Mouse (Mus musculus): Measurements from ENCODE around the gene Itprid2.

Gene Itprid2

DNA sequence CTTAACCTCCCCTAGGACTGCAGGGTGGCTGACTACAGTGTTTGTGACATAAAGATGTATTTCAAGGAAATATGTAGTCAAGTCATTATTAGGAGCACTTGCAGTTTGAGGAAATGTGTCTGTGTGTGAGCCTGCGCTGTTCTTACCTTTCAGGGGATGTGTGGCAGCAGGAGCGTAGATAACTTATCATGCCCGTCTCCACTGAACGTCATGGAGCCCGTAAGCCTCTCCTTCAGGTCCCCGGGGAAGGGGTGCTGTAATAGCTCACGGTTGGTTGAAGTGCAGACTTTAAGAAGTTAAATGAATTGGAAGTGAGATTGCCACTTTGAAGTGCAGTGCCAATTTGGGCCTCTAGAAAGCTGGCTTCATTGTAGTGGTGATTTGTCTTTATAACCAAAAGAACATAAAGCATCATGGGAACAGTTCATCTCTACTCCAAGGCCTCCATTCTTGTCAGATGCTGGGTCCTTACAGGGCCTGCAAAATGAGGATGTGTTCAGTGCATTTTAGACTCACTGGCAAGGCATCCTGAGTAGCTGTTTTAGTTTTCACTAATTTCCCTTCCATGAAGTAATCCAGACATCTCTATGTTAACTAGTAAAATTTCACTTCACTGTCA is 26.4 kb downstream of the Itprid2 start:
- Histone ChIP-seq H3K27me3 (ENCODE audit: control insufficient read depth, insufficient read depth, low read length, poor library complexity, severe bottlenecking) (no peaks in the 10 kb centered on the region; the same call in 1 of the 2 replicates), H3K36me3 (ENCODE audit: control insufficient read depth, insufficient read depth, low read length, poor library complexity, severe bottlenecking) (peaks cover 19% of the 10 kb centered on the region)
- DNase-seq (ENCODE audit: low read depth, low spot score): no peak

GRCm38 (mm10) chr2:79664532-79665286 is 29.6 kb downstream of the Itprid2 start:
- no peak for DNase-seq (ENCODE audit: low read depth, low spot score)
- H3K27me3 ChIP-seq (ENCODE audit: control insufficient read depth, insufficient read depth, low read length, poor library complexity, severe bottlenecking): no peaks in the 10 kb centered on the region

DNA sequence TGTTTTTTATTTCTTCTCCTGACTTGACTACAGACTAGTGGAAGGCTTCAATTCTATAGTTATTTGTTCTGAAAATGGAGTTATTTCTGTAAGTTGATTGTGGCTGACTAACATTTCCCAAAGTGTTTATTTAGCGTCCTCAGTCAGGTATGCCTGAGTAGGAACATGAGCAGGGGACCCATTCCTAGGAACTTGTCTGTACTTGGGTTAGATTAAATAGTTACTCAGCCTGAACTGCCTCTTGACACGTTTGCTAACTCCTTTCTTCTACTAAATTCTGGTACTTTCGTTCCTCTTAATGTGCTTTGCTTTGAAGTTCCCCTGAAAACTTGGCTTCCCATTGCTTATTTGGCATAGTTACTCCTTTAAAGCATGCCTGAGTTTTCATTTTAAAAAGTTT is 30.3 kb downstream of the Itprid2 start:
- no peaks in the 10 kb centered on the region for H3K27me3 ChIP-seq (ENCODE audit: control insufficient read depth, insufficient read depth, low read length, poor library complexity, severe bottlenecking)
- DNase-seq (ENCODE audit: low read depth, low spot score): no peak
- peaks cover 11% of the 10 kb centered on the region; the same call in 1 of the 2 replicates for H3K36me3 ChIP-seq (ENCODE audit: control insufficient read depth, insufficient read depth, low read length, poor library complexity, severe bottlenecking)

More at GRCm38 (mm10) chr2:79664532-79665286, 29.6 kb downstream of the Itprid2 start:
- H3K36me3 ChIP-seq (ENCODE audit: control insufficient read depth, insufficient read depth, low read length, poor library complexity, severe bottlenecking): 0 out of 2 replicates have a peak, but pooled peaks cover 10% of the 10 kb centered on the region

DNA sequence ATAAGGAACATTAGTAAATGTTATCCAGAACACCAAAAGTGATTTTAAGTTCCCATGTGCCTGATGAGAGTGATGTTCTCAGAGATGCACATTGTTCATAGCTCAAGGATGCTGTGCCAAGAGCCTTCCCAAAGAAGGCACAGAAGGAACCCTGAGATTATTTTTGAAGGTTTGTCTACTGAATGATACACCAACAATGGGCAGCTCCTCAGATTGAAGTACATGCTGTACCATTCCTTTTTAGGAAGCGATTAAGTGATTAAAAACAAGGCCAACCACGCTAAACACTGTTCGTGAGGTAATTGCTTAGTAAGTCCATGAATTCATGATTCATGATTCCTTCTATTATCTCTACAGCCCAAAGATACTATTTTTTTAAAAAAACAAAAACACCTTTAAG is 40.1 kb downstream of the Itprid2 start:
- DNase-seq (ENCODE audit: low read depth, low spot score): no peak
- no peaks in the 10 kb centered on the region for H3K27me3 ChIP-seq (ENCODE audit: control insufficient read depth, insufficient read depth, low read length, poor library complexity, severe bottlenecking)
- H3K36me3 ChIP-seq (ENCODE audit: control insufficient read depth, insufficient read depth, low read length, poor library complexity, severe bottlenecking): peaks cover 2% of the 10 kb centered on the region

- H3K36me3 ChIP-seq (ENCODE audit: control insufficient read depth, insufficient read depth, low read length, poor library complexity, severe bottlenecking): no peaks in the 10 kb centered on the region; the same call in none of the 2 replicates
- peak; percentile 12 for DNase-seq (ENCODE audit: low read depth, low spot score)
- H3K27me3 ChIP-seq (ENCODE audit: control insufficient read depth, insufficient read depth, low read length, poor library complexity, severe bottlenecking): no peaks in the 10 kb centered on the region
Observed at GRCm38 (mm10) chr2:79677663-79678257, 42.6 kb downstream of the Itprid2 start.

GRCm38 (mm10) chr2:79681672-79682071 is 46.5 kb downstream of the Itprid2 start:
- no peak for DNase-seq (ENCODE audit: low read depth, low spot score)
- H3K27me3 ChIP-seq (ENCODE audit: control insufficient read depth, insufficient read depth, low read length, poor library complexity, severe bottlenecking): no peaks in the 10 kb centered on the region
- H3K36me3 ChIP-seq (ENCODE audit: control insufficient read depth, insufficient read depth, low read length, poor library complexity, severe bottlenecking): no peaks in the 10 kb centered on the region; the same call in 1 of the 2 replicates

DNA sequence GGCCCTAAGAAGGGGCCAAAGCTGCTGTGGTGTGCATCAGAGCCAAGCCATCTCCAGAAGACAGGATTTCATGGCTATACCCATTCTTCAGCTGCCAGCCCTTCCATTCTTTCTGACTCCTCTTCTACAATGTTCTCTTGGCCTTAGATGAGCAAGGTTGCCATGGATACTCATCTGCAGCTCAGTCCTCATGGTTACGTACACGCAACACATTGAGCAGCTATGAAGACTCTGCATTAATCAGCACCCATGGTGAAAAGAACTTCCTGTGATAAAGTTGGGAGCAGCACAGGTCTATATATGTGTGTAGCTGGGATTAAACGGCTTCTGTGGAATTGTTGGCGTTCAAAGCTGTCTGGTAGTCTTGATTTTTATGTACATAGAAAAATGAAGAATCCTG is 48.1 kb downstream of the Itprid2 start:
- Histone ChIP-seq H3K36me3 (ENCODE audit: control insufficient read depth, insufficient read depth, low read length, poor library complexity, severe bottlenecking) (no peaks in the 10 kb centered on the region), H3K27me3 (ENCODE audit: control insufficient read depth, insufficient read depth, low read length, poor library complexity, severe bottlenecking) (no peaks in the 10 kb centered on the region)
- DNase-seq (ENCODE audit: low read depth, low spot score): no peak

- Histone ChIP-seq H3K36me3 (ENCODE audit: control insufficient read depth, insufficient read depth, low read length, poor library complexity, severe bottlenecking) (no peaks in the 10 kb centered on the region), H3K27me3 (ENCODE audit: control insufficient read depth, insufficient read depth, low read length, poor library complexity, severe bottlenecking) (no peaks in the 10 kb centered on the region; the same call in none of the 2 replicates)
- DNase-seq (ENCODE audit: low read depth, low spot score): no peak
Observed at GRCm38 (mm10) chr2:79690838-79691237, 55.7 kb downstream of the Itprid2 start.

GRCm38 (mm10) chr2:79695190-79695589 is 60.0 kb downstream of the Itprid2 start:
- Histone ChIP-seq H3K36me3 (ENCODE audit: control insufficient read depth, insufficient read depth, low read length, poor library complexity, severe bottlenecking) (no peaks in the 10 kb centered on the region), H3K27me3 (ENCODE audit: control insufficient read depth, insufficient read depth, low read length, poor library complexity, severe bottlenecking) (no peaks in the 10 kb centered on the region; the same call in 1 of the 2 replicates)
- no peak for DNase-seq (ENCODE audit: low read depth, low spot score)

- Histone ChIP-seq H3K36me3 (ENCODE audit: control insufficient read depth, insufficient read depth, low read length, poor library complexity, severe bottlenecking) (no peaks in the 10 kb centered on the region), H3K27me3 (ENCODE audit: control insufficient read depth, insufficient read depth, low read length, poor library complexity, severe bottlenecking) (no peaks in the 10 kb centered on the region)
- DNase-seq (ENCODE audit: low read depth, low spot score): peak; percentile 80
Observed at GRCm38 (mm10) chr2:79695939-79696338, 60.8 kb downstream of the Itprid2 start.

GRCm38 (mm10) chr2:79696478-79697230 is 61.5 kb downstream of the Itprid2 start:
- Histone ChIP-seq H3K36me3 (ENCODE audit: control insufficient read depth, insufficient read depth, low read length, poor library complexity, severe bottlenecking) (no peaks in the 10 kb centered on the region), H3K27me3 (ENCODE audit: control insufficient read depth, insufficient read depth, low read length, poor library complexity, severe bottlenecking) (no peaks in the 10 kb centered on the region)
- DNase-seq (ENCODE audit: low read depth, low spot score): peak; percentile 31

GRCm38 (mm10) chr2:79698166-79698565 is 63.0 kb downstream of the Itprid2 start:
- no peaks in the 10 kb centered on the region for H3K36me3 ChIP-seq (ENCODE audit: control insufficient read depth, insufficient read depth, low read length, poor library complexity, severe bottlenecking)
- DNase-seq (ENCODE audit: low read depth, low spot score): no peak
- no peaks in the 10 kb centered on the region for H3K27me3 ChIP-seq (ENCODE audit: control insufficient read depth, insufficient read depth, low read length, poor library complexity, severe bottlenecking)

- 0 out of 2 replicates have a peak, but pooled peaks cover 2% of the 10 kb centered on the region for H3K36me3 ChIP-seq (ENCODE audit: control insufficient read depth, insufficient read depth, low read length, poor library complexity, severe bottlenecking)
- no peaks in the 10 kb centered on the region for H3K27me3 ChIP-seq (ENCODE audit: control insufficient read depth, insufficient read depth, low read length, poor library complexity, severe bottlenecking)
- DNase-seq (ENCODE audit: low read depth, low spot score): no peak
Observed at GRCm38 (mm10) chr2:79704773-79705172, 69.6 kb downstream of the Itprid2 start.

GRCm38 (mm10) chr2:79707575-79707974 is 72.4 kb downstream of the Itprid2 start, which contains the start of gene Ppp1r1c:
TSS of gene Ppp1r1c (plus strand) at chr2:79707780.
- no peak for DNase-seq (ENCODE audit: low read depth, low spot score)
- H3K27me3 ChIP-seq (ENCODE audit: control insufficient read depth, insufficient read depth, low read length, poor library complexity, severe bottlenecking): no peaks in the 10 kb centered on the region
- H3K36me3 ChIP-seq (ENCODE audit: control insufficient read depth, insufficient read depth, low read length, poor library complexity, severe bottlenecking): 0 out of 2 replicates have a peak, but pooled peaks cover 2% of the 10 kb centered on the region

All from splenic B cell, adult 2 months (primary cell).